Mouse (Mus musculus): ENCODE results near the gene Gm10272.
"Not testable (repeated sequence)": the region's sequence is repeated elsewhere in the genome, so short reads cannot be mapped to it uniquely, and the experiment has no call there.

The Gm10272 gene

DNA sequence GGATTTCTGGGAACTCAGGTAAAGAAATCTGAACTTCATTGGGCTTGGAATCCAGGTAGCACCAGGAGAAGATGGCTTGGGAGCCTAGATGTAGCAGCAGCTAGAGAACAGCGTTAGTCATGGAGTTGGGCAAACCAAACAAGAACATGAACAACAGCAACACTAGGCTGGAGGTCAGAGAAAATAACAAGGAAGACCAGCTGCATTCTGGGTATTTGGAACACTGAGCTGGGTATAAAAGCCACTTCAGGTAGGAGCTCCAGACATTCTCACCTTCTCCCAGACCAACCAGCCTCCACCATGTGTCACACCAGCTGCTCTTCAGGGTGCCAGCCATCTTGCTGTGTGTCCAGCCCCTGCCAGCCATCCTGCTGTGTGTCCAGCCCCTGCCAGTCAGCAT lies at the start of gene Gm10272:
Gene Gm10272, plus strand, starts transcription at position 301 of the 400 bp plus-strand sequence.
- no peak for DNase-seq (ENCODE audit: low spot score in 2 of 2)

DNA sequence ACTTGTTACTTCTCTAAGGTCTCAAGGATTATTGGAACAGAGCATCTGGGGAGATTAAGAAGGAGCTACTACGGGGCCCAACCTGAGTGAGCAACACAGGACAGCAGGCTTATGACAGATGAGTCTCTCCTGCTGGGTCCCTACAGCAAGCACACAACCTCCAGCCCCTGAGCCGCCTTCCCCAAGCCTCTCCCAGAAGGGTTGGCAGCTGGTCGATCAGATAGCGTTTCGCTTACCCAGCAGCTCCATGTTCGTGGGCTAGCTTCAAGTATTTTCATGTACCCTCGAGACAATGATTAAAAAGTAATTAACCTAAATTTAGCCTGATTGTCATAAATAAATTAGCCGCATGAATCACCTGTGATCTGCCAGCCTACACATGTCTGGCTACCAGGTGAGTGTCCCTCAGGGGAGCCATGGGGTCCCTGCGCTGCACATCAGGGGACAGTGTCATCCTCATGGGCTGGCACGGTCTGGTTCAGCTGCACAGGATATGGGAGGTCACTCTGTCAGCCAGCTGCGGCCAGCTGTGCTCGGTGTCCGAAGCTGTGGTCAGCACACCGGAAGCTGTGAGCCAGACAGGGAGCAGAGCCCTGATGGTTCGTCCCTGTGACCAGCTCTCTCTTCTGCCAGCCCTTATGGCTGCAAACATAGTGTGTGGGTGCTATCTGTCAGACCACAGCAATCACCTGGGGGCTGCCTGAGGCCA lies 48.0 kb upstream of the Gm10272 start:
- DNase-seq (ENCODE audit: low spot score in 2 of 2), result no peak

GRCm38 (mm10) chr10:77663949-77664665 lies 42.3 kb upstream of the Gm10272 start:
- no peak for DNase-seq (ENCODE audit: low spot score in 2 of 2)

- no peak for DNase-seq (ENCODE audit: low spot score in 2 of 2)
These were observed 40.1 kb upstream of the Gm10272 start for GRCm38 (mm10) chr10:77666342-77666741.

DNA sequence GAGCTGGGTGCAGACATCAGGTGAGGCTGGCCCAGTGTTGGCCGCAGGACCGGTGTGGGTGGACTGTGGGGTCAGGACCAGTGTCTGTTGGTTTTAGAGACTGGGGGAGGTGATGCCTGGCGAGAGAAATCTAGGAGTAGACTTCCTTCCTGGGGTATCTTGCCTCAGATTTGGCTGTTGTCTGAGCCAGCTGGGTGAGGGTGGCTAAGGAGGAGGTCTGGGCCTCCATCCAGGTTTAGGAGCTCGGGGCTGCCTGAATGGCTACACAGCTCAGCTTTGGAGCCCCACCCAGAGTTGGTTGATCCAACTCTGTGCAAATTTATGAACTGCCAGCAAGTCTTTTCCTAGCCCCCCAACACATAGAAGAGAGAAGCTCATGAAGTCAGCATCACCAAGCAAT lies 39.0 kb upstream of the Gm10272 start:
- no peak for DNase-seq (ENCODE audit: low spot score in 2 of 2)

- DNase-seq (ENCODE audit: low spot score in 2 of 2), result no peak
These were observed 35.7 kb upstream of the Gm10272 start for GRCm38 (mm10) chr10:77670710-77671109.

- no peak for DNase-seq (ENCODE audit: low spot score in 2 of 2)
These were observed 34.9 kb upstream of the Gm10272 start for GRCm38 (mm10) chr10:77671519-77671918.

GRCm38 (mm10) chr10:77673765-77674164 lies 32.7 kb upstream of the Gm10272 start:
- no peak for DNase-seq (ENCODE audit: low spot score in 2 of 2)

DNA sequence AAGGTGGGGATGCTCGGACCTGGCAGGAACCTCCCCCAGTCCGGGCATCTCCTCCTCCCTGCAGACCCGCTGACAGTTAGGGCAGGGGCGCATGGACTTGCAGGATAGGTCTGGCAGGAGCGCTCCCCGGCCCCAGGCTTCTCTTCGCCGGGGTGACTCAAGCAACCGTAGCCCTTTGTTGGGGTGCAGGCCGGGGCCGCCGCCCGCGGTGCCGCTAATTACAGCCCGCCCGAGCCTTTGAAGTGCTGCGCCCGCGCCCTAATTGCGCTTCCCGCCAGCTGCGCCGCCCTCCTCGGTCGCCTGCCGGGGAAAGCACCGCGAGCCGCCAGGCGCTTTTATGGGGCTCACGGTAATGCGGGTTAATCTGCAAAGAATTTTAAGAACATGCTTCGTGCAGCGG lies 28.9 kb upstream of the Gm10272 start:
- no peak for DNase-seq (ENCODE audit: low spot score in 2 of 2)

GRCm38 (mm10) chr10:77682994-77683393 lies 23.4 kb upstream of the Gm10272 start:
- no peak for DNase-seq (ENCODE audit: low spot score in 2 of 2)

DNA sequence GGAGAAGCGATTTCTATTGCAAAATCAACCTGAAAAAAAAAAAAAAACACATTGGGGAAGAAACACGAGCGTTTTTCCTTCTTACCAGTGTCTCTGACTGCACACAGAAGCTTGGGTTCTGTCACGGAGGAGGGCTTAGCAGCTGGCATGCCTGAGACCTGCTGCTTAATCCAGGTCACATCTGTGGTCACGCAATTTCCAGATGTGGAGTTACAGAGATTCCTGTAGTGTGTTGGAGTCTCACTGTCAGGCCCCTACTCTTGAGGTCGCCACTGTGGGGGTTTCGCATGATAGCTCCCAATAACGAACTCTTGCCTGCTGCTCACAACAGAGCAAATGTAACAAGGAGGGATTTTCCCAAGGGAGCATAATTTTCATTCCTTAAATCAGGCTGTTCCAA lies 22.2 kb upstream of the Gm10272 start:
- DNase-seq (ENCODE audit: low spot score in 2 of 2), result no peak

GRCm38 (mm10) chr10:77685895-77686664 lies 20.3 kb upstream of the Gm10272 start, which contains the start of gene Tspear:
Gene Tspear (plus strand): TSS chr10:77686569.
- DNase-seq (ENCODE audit: low spot score in 2 of 2), result no peak

DNA sequence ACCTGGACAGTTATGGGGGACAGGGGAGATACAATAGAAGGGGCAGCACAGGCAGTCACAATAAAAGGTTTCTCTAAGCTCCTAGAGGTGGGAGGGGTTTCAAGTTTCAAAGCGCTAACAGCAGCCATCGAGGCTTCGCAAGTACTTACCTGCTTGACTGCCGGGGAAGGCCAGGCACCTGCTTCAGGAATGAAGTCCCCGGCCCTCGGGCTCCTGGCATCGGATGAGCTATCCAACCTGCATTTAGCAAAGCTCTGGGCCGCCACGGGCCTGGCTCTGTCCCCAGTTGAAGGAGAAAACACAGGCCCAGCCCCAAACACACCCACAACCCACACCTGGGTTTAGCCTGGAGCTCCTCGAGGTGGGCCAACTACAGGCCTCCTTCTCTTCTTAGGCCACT lies 19.4 kb upstream of the Gm10272 start:
- DNase-seq (ENCODE audit: low spot score in 2 of 2), result no peak

DNA sequence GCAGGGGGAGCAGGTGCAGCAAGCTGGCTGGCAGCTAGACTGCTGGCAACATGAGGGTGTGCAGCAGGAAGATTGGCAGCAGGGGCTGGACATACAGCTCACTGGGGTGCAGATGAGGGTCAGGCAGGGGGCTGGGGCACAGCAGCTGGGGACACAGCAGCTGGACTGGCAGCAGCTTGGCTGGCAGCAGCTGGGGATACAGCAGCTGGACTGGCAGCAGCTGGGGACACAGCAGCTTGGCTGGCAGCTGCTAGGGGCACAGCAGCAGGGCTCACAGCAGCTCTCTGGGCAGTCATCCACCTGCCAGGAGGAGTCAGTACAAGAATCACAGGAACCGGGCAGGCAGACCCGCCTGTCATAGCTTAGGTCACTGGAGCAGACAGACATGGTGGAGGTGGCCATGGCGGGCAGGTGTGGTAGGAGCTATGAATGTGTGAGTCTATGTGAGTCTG lies 16.0 kb upstream of the Gm10272 start, which contains the start of gene Gm19402:
Gene Gm19402, minus strand, starts transcription at position 402 of the 452 bp plus-strand sequence.
- DNase-seq (ENCODE audit: low spot score in 2 of 2), result not testable (repeated sequence)

DNA sequence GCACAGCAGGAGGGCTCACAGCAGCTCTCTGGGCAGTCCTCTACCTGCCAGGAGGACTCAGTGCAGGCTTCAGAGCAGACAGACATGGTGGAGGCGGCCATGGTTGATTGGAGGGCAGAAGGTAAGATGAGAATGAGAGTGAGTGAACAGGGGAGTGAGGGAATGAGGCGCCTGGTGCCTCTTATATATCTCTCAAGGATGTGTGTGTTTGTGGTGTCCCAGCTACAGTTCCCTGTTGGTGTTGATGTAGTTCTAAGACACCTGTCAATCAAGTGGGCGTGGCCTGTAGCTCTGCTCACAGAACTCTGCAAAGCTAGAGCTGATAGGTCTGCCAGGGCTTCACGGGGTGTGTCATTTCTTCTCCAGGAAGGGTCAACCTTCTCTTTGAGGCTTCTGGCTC lies 9.3 kb upstream of the Gm10272 start, which contains the start of gene Gm9508:
Gene Gm9508, minus strand, starts transcription at position 101 of the 400 bp plus-strand sequence.
- DNase-seq (ENCODE audit: low spot score in 2 of 2), result no peak

- no peak for DNase-seq (ENCODE audit: low spot score in 2 of 2)
These were observed 3.4 kb downstream of the Gm10272 start for GRCm38 (mm10) chr10:77709831-77710230.

- not testable (repeated sequence) for DNase-seq (ENCODE audit: low spot score in 2 of 2)
These were observed 4.7 kb downstream of the Gm10272 start, which contains the start of gene Gm10024 for GRCm38 (mm10) chr10:77711157-77711556. Gene Gm10024 (plus strand): TSS chr10:77711457.

GRCm38 (mm10) chr10:77713734-77714133 lies 7.3 kb downstream of the Gm10272 start:
- DNase-seq (ENCODE audit: low spot score in 2 of 2), result no peak

DNA sequence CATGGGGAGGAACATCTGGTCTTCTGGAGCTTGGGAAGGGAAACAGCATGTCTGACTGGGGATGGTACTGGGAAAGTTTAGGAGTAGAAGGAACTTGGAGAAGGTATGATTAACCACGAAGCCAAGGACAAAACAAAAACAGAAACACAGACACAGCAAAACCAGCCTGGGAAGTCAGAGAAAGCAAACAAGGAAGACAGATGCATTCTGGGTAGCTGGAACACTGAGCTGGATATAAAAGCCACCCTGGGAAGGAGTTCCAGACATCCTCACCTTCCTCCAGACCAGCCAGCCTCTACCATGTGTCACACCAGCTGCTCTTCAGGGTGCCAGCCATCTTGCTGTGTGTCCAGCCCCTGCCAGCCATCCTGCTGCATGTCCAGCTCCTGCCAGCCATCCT lies 9.1 kb downstream of the Gm10272 start, which contains the start of gene Gm10142:
Gene Gm10142, plus strand, starts transcription at position 301 of the 400 bp plus-strand sequence.
- DNase-seq (ENCODE audit: low spot score in 2 of 2), result no peak

DNA sequence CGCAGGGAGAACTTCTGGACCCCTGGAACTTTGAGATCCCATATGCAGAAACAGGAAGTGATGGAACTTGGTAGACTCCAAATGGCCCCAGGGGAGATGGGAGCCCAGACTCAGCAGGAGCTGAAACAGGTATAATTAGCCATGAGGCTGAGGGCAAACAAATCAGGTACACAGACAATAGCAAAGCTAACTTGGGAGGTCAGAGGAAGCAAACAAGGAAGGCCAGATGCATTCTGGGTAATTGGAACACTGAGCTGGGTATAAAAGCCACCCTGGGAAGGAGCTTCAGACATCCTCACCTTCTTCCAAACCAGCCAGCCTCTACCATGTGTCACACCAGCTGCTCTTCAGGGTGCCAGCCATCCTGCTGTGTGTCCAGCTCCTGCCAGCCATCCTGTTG lies 13.9 kb downstream of the Gm10272 start, which contains the start of gene Krtap12-1:
Gene Krtap12-1, plus strand, starts transcription at position 301 of the 400 bp plus-strand sequence.
- DNase-seq (ENCODE audit: low spot score in 2 of 2), result not testable (repeated sequence)

DNA sequence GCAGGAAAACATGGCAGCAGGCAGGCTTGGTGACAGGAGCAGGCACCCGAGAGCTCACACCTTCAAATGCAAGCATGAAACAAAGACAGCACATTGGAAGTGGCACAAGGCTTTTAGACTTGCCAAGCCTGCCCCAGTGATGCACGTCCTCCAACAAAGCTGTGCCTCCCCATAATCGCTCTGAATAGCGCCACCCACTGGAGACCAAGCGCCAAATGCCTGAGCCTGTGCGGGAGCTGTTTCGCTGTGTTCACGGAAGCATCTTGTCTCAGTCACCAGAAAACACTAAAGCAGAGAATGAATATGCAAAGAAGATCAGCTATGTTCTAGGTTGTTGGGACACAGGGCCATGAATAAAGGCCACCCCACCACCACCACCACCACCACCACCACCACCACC lies 18.4 kb downstream of the Gm10272 start:
- no peak for DNase-seq (ENCODE audit: low spot score in 2 of 2)

GRCm38 (mm10) chr10:77726186-77726585 lies 19.8 kb downstream of the Gm10272 start, which contains the start of gene Gm10100:
Gene Gm10100 (plus strand): TSS chr10:77726486.
- DNase-seq (ENCODE audit: low spot score in 2 of 2), result no peak

All from frontal cortex, postnatal 14 days (tissue).